Mouse (Mus musculus): ENCODE results near the gene Prss42. TPM values are rescaled to one million over a fixed set of nuclear protein-coding genes. Genes with fewer than 3 reads are reported as not detected.
A peak's percentile ranks its signal among the peaks of the same experiment; 100 is the strongest.
"Not testable (repeated sequence)": the region's sequence is repeated elsewhere in the genome, so short reads cannot be mapped to it uniquely, and the experiment has no call there.

Gene Prss42
- total RNA-seq, 1 experiment from 2014 or later, result not detected

DNA sequence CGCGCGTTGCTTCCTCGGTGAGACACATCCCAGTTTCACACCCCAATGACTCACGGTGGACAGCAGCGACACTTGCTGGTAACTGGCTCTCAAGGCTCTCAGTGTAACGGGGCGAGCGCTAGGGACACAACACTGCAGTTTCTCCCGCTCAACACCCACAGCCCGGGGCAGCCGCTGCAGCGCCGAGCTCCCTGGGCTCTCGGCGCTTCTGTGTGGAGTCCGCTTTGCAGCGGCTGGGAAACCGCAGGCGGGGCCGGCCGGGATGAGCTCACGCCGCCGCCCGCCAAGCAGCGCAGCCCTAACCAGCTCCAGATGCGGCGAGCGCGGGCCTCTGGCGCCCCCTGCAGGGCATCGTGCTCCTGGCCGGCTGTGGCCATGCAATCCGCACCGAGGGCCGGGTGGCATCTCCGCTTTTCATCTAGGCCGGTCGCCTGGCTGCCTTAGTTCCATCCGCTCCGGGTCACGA is 16.7 kb upstream of the Prss42 start:
- peak; percentile 70 for ATAC-seq (ENCODE audit: extremely low read depth, insufficient number of reproducible peaks, low FRiP score, poor library complexity, severe bottlenecking)

- ATAC-seq (ENCODE audit: extremely low read depth, insufficient number of reproducible peaks, low FRiP score, poor library complexity, severe bottlenecking), result no peak
Measured at GRCm38 (mm10) chr9:110781731-110782130, 16.2 kb upstream of the Prss42 start.

GRCm38 (mm10) chr9:110783611-110784010 is 14.4 kb upstream of the Prss42 start:
- no peak for ATAC-seq (ENCODE audit: extremely low read depth, insufficient number of reproducible peaks, low FRiP score, poor library complexity, severe bottlenecking)

DNA sequence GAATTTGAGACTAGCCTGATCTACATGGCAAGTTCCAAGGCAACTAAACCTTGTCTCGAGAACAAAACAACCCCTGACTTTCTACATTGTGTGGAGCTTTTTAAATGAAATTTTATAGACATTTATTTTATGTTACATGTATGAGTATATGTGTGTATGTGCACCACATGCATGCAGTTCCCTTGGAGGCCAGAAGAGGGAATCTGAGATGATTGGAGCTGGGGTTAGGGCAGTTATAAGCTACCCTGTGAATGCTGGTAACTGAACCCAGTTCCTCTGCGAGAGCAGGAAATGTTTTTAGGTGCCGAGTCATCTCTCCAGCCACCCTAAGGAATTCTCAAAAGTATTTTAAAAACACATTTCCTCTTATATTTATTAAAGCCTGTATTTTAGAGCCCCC is 9.8 kb upstream of the Prss42 start:
- ATAC-seq (ENCODE audit: extremely low read depth, insufficient number of reproducible peaks, low FRiP score, poor library complexity, severe bottlenecking), result no peak

- ATAC-seq (ENCODE audit: extremely low read depth, insufficient number of reproducible peaks, low FRiP score, poor library complexity, severe bottlenecking), result no peak
Measured at GRCm38 (mm10) chr9:110790462-110790861, 7.5 kb upstream of the Prss42 start.

DNA sequence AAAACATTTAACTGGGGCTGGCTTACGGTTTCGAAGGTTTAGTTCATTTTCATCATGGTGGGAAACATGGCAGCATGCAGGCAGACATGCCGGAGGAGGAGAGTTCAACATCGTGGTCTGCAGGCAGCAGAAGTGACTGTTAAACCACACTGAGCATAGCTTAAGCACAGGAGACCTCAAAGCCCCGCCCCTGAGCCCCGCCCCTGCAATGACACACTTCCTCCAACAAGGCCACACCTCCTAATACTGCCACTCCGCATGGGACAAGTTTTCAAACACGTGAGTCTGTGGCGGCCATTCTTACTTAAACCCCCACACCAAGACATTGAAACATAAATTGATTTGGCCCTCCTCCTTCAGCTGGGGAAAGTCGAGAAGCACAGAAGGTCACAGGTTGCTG is 953 bp upstream of the Prss42 start:
- ATAC-seq (ENCODE audit: extremely low read depth, insufficient number of reproducible peaks, low FRiP score, poor library complexity, severe bottlenecking), result no peak

GRCm38 (mm10) chr9:110800834-110801479 is 3.0 kb downstream of the Prss42 start:
- ATAC-seq (ENCODE audit: extremely low read depth, insufficient number of reproducible peaks, low FRiP score, poor library complexity, severe bottlenecking), result no peak

DNA sequence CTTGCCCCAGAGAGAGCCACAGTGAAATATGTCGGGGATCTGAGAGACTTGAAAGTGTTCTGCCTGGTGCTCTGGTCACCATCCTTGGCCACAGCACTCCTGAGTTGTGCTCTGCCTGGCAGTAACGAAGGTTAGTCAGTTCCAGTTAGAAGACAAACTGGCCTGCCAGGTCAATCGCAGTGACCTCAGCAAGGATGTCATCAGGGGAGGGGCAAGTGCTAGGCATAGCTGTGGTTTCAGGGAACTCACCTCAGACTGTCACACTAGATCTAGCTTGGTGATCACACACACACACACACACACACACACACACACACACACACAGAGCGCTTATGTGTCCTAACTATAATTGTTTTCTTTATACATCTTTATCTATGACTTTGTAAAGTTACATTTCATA is 5.3 kb downstream of the Prss42 start:
- ATAC-seq (ENCODE audit: extremely low read depth, insufficient number of reproducible peaks, low FRiP score, poor library complexity, severe bottlenecking), result no peak

DNA sequence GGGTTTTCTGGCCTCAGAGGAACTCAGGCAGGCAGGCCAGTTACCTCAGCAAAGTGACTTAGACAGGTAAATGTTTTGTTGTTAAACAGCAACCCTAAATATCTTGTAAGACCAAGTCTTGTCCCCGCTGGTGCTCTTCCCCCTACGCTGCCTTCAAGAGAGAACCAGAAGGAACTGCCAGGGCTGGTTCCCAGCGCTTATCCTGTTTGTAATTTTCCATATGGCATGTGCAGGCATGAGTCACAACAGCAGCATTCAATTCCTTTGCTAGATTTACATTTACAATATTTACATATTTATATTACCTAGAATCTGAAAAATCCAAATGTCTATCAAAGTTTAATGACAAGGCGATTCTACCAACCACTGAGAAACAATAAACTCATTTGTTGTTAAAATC is 12.1 kb downstream of the Prss42 start:
- no peak for ATAC-seq (ENCODE audit: extremely low read depth, insufficient number of reproducible peaks, low FRiP score, poor library complexity, severe bottlenecking)

- no peak for ATAC-seq (ENCODE audit: extremely low read depth, insufficient number of reproducible peaks, low FRiP score, poor library complexity, severe bottlenecking)
Measured at GRCm38 (mm10) chr9:110813789-110814188, 15.8 kb downstream of the Prss42 start, which contains the start of gene Prss44. Gene Prss44, plus strand, starts transcription at chr9:110813994.

- ATAC-seq (ENCODE audit: extremely low read depth, insufficient number of reproducible peaks, low FRiP score, poor library complexity, severe bottlenecking), result not testable (repeated sequence)
Measured at GRCm38 (mm10) chr9:110820546-110820945, 22.6 kb downstream of the Prss42 start.

DNA sequence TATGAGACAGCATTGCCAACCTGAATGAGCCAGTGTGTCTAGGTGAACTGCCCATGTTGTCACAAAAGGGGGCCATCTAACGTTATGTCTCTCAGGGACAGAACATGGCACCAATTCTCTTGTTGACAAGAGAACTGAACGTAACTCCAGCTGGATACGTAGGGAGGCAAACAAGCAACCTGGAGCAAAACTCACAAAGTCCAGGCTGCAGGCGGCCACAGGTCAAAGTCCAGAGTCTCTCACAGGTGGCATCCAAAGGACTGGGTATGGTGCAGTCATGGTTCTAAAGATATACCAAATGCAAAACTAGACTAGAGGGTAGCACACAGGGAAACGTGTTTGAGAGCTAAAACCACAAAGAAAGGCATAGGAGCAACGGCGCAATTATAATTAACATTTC is 23.5 kb downstream of the Prss42 start:
- ATAC-seq (ENCODE audit: extremely low read depth, insufficient number of reproducible peaks, low FRiP score, poor library complexity, severe bottlenecking), result no peak

- no peak for ATAC-seq (ENCODE audit: extremely low read depth, insufficient number of reproducible peaks, low FRiP score, poor library complexity, severe bottlenecking)
Measured at GRCm38 (mm10) chr9:110825426-110825825, 27.5 kb downstream of the Prss42 start.

- ATAC-seq (ENCODE audit: extremely low read depth, insufficient number of reproducible peaks, low FRiP score, poor library complexity, severe bottlenecking), result 0 out of 2 replicates have a peak, but pooled peaks have one; percentile 6
Measured at GRCm38 (mm10) chr9:110825832-110826231, 27.9 kb downstream of the Prss42 start.

DNA sequence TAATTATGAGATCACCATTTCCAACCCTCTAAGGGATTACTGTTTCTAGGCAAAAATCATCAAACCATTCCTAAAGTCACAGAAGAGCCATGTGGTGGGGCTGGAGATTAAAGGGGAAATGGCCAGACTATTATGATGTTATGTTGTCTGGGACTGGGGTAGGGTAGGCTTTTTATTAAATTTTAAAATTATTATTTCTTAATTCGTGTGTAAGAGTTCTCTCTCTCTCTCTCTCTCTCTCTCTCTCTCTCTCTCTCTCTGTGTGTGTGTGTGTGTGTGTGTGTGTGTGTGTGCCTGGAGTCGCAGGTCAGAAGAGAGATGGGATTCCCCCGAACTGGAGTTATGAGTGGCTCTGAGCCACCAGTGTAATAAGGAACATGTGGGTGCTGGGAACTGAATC is 28.4 kb downstream of the Prss42 start, which contains the start of gene Prss43:
Gene Prss43 (plus strand): TSS at position 301 of the 400 bp plus-strand sequence.
- ATAC-seq (ENCODE audit: extremely low read depth, insufficient number of reproducible peaks, low FRiP score, poor library complexity, severe bottlenecking), result no peak

DNA sequence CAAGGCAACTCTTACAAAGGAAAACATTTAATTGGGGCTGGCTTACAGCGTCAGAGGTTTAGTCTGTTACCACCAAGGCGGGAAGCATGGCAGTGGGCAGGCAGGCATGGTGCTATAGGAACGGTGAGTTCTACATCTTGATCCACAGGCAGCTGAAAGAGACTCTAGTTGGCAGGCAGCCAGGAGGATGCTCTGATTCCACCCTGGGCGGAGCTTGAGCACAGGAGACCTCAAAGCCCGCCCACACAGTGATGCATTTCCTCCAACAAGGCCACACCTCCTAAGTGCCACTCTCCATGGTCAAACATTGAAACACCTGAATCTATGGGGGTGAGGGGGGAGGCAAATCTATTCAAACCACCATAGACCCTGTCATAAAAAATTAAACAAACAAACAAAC is 35.1 kb downstream of the Prss42 start:
- no peak for ATAC-seq (ENCODE audit: extremely low read depth, insufficient number of reproducible peaks, low FRiP score, poor library complexity, severe bottlenecking)

DNA sequence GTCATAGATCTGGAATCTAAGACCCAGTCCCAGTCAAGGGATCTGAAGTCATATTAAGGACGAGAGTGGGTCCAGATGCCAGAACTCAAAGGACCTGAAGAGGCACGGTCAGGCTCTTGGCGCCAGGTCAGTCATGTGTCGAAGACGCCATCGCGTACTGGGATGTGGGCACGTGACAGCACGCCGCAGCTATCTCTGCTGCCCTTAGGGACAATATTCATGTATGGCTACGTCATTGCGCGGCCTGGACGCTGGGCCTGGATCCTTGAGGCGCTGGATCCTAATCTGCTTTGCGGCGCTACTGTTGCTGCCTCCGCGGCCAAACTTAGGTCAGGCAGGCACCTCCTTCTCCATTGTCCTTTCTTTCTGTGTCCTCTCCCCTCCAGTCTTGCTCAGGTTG is 36.4 kb downstream of the Prss42 start, which contains the start of gene Prss45:
Gene Prss45 (plus strand): TSS at position 178 of the 400 bp plus-strand sequence.
- ATAC-seq (ENCODE audit: extremely low read depth, insufficient number of reproducible peaks, low FRiP score, poor library complexity, severe bottlenecking), result no peak

GRCm38 (mm10) chr9:110834961-110835360 is 37.0 kb downstream of the Prss42 start:
- no peak for ATAC-seq (ENCODE audit: extremely low read depth, insufficient number of reproducible peaks, low FRiP score, poor library complexity, severe bottlenecking)

- no peak for ATAC-seq (ENCODE audit: extremely low read depth, insufficient number of reproducible peaks, low FRiP score, poor library complexity, severe bottlenecking)
Measured at GRCm38 (mm10) chr9:110836112-110836511, 38.1 kb downstream of the Prss42 start.

DNA sequence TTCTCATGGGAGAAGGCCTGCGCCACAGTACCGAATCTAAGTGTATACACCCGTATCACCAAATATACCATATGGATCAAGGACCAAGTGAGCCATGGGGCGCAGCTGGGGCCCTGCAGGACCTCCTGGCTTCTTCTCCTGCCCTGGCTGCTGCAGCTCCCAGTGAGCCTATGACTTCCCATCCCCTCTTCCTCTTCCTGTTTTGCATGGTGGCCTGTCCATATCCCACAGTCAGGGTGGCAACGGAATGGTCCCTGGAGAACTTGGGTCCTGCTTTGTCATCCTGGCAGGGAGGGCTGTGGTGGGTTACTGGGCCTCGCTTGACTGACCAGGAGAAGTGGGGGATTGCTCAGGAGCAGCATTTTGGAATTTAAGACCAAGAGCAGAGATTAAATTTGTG is 42.9 kb downstream of the Prss42 start:
- ATAC-seq (ENCODE audit: extremely low read depth, insufficient number of reproducible peaks, low FRiP score, poor library complexity, severe bottlenecking), result no peak

GRCm38 (mm10) chr9:110841438-110841837 is 43.5 kb downstream of the Prss42 start:
- no peak for ATAC-seq (ENCODE audit: extremely low read depth, insufficient number of reproducible peaks, low FRiP score, poor library complexity, severe bottlenecking)

Data from neutrophil, adult 5-6 weeks (primary cell).